Mouse (Mus musculus): ENCODE results near the gene Capn5.
A peak's percentile ranks its signal among the peaks of the same experiment; 100 is the strongest.
"Not testable (repeated sequence)": the region's sequence is repeated elsewhere in the genome, so short reads cannot be mapped to it uniquely, and the experiment has no call there.

Capn5 gene

GRCm38 (mm10) chr7:98177929-98178559 is at the start of gene Capn5:
Gene Capn5 (minus strand): TSS chr7:98178274.
- peak; percentile 74 for DNase-seq (ENCODE audit: low spot score)

- DNase-seq (ENCODE audit: low spot score) = no peak
Measured at GRCm38 (mm10) chr7:98223796-98224195, 45.7 kb upstream of the Capn5 start.

GRCm38 (mm10) chr7:98216713-98217112 is 38.6 kb upstream of the Capn5 start:
- DNase-seq (ENCODE audit: low spot score) = no peak

GRCm38 (mm10) chr7:98202946-98203345 is 24.9 kb upstream of the Capn5 start:
- DNase-seq (ENCODE audit: low spot score) = no peak

GRCm38 (mm10) chr7:98201493-98202028 is 23.5 kb upstream of the Capn5 start:
- no peak for DNase-seq (ENCODE audit: low spot score)

GRCm38 (mm10) chr7:98200396-98200795 is 22.3 kb upstream of the Capn5 start:
- no peak for DNase-seq (ENCODE audit: low spot score)

GRCm38 (mm10) chr7:98199381-98199780 is 21.3 kb upstream of the Capn5 start, which contains the start of gene B3gnt6:
Gene B3gnt6 (minus strand): TSS chr7:98199481.
- DNase-seq (ENCODE audit: low spot score) = no peak

- DNase-seq (ENCODE audit: low spot score) = peak; percentile 71
Measured at GRCm38 (mm10) chr7:98195151-98195801, 17.2 kb upstream of the Capn5 start.

- peak; percentile 34 for DNase-seq (ENCODE audit: low spot score)
Measured at GRCm38 (mm10) chr7:98194026-98194792, 16.1 kb upstream of the Capn5 start.

- peak; percentile 63 for DNase-seq (ENCODE audit: low spot score)
Measured at GRCm38 (mm10) chr7:98193515-98194025, 15.5 kb upstream of the Capn5 start.

GRCm38 (mm10) chr7:98191571-98192250 is 13.6 kb upstream of the Capn5 start:
- DNase-seq (ENCODE audit: low spot score) = peak; percentile 59

GRCm38 (mm10) chr7:98190578-98190977 is 12.5 kb upstream of the Capn5 start:
- DNase-seq (ENCODE audit: low spot score) = no peak

- no peak for DNase-seq (ENCODE audit: low spot score)
Measured at GRCm38 (mm10) chr7:98189745-98190144, 11.7 kb upstream of the Capn5 start.

- no peak for DNase-seq (ENCODE audit: low spot score)
Measured at GRCm38 (mm10) chr7:98188680-98189079, 10.6 kb upstream of the Capn5 start.

- no peak for DNase-seq (ENCODE audit: low spot score)
Measured at GRCm38 (mm10) chr7:98188238-98188637, 10.2 kb upstream of the Capn5 start.

GRCm38 (mm10) chr7:98187332-98187731 is 9.3 kb upstream of the Capn5 start:
- not testable (repeated sequence) for DNase-seq (ENCODE audit: low spot score)

GRCm38 (mm10) chr7:98186637-98187036 is 8.6 kb upstream of the Capn5 start:
- no peak for DNase-seq (ENCODE audit: low spot score)

- no peak for DNase-seq (ENCODE audit: low spot score)
Measured at GRCm38 (mm10) chr7:98185326-98185725, 7.3 kb upstream of the Capn5 start.

- DNase-seq (ENCODE audit: low spot score) = no peak
Measured at GRCm38 (mm10) chr7:98178560-98179231, 622 bp upstream of the Capn5 start.

- DNase-seq (ENCODE audit: low spot score) = no peak
Measured at GRCm38 (mm10) chr7:98177566-98177928, 527 bp downstream of the Capn5 start.

GRCm38 (mm10) chr7:98177071-98177485 is 996 bp downstream of the Capn5 start:
- DNase-seq (ENCODE audit: low spot score) = no peak

Data from embryo, embryonic 10 days (tissue).